Mouse (Mus musculus): ENCODE data around the gene Gpr4. TPM values are rescaled to one million over a fixed set of nuclear protein-coding genes. Genes with fewer than 3 reads are reported as not detected.
A peak's percentile ranks its signal among the peaks of the same experiment; 100 is the strongest.

Gene Gpr4
- polyA plus RNA-seq, 1 experiment from 2014 or later: 3.8 TPM

DNA sequence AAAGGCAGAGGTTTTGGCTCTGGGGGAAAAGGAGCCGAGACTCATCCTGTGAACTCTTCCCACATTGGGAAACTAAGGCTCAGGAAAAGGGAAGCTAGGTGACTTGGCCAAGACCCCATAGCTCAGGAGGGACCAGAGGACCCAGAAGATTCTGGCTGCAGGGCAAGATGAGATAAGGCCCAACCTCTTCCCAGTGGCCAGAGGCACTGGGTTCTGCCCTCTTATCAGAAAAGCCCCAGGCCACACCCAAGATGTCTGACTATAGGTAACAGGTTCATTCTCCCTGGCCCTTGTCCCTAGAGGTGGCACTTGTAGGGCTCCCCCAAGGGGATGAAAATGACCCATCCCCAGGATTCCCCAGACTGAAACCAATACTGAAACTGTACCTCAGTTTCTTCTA is 34.5 kb downstream of the Gpr4 start:
- H3K27me3 ChIP-seq: no peaks in the 10 kb centered on the region
- no peak overlapping the region for H3K27ac ChIP-seq (replicated peaks)
- H3K36me3 ChIP-seq: 0 out of 2 replicates have a peak, but pooled peaks cover 14% of the 10 kb centered on the region
- H3K4me3 ChIP-seq: no peak overlapping the region
- H3K4me2 ChIP-seq: no peak overlapping the region
- no peaks in the 10 kb centered on the region for H3K9me3 ChIP-seq
- no peak for ATAC-seq (ENCODE audit: low FRiP score, low read depth)
- 97% methylated on average over 1 of the region's 1 CpGs for WGBS
- H3K9ac ChIP-seq: no peak overlapping the region
- H3K4me1 ChIP-seq (replicated peaks): no peaks in the 10 kb centered on the region

DNA sequence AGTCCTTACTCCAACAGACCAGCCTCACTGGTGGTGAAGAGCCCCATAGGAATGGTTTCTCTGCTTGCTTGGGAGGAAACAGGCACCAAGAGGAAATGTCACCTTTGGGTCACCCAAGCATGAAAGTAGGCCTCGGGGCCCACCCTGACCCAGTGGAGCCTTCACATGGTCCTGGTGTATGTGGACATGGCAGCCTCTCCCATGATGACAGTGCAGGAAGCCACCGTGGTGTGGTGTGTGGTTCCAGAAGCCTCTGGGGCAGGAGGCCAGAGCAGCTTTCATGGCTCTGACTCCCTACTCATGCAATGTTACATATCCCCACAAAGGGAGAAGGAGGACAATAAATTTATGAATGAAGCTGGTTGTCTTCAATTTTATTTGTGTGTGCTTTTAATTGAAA is 35.2 kb downstream of the Gpr4 start:
- no peak overlapping the region for H3K9ac ChIP-seq
- ATAC-seq (ENCODE audit: low FRiP score, low read depth): no peak
- H3K4me1 ChIP-seq (replicated peaks): no peaks in the 10 kb centered on the region
- H3K27ac ChIP-seq (replicated peaks): no peak overlapping the region
- no peaks in the 10 kb centered on the region for H3K27me3 ChIP-seq
- no peaks in the 10 kb centered on the region for H3K9me3 ChIP-seq
- no peak overlapping the region for H3K4me2 ChIP-seq
- H3K4me3 ChIP-seq: no peak overlapping the region
- WGBS: 98% methylated on average over 2 of the region's 2 CpGs
- 0 out of 2 replicates have a peak, but pooled peaks cover 14% of the 10 kb centered on the region for H3K36me3 ChIP-seq

DNA sequence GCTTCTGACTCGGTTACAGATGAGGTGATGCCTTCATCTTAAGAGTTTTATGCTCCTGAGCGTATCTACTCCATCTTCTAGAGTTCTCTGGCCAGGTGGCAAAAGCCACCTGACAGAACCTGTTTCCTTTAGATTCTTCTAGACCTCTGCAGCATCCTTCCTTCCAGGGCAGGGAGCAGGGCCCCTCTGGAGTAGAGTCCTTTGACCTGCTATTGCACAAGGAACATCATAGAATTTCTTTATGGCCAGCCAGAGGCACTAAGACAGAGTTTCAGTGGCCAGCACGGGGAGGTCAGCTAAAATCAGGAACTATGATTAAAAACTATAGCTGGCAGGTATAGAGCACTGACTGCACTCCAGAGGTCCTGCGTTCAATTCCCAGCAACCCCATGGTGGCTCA is 39.7 kb downstream of the Gpr4 start:
- Histone ChIP-seq H3K36me3 (no peaks in the 10 kb centered on the region), H3K4me2 (no peak overlapping the region), H3K9me3 (no peaks in the 10 kb centered on the region), H3K4me3 (no peak overlapping the region), H3K9ac (no peak overlapping the region), H3K27me3 (no peaks in the 10 kb centered on the region), H3K4me1 (replicated peaks) (no peaks in the 10 kb centered on the region), H3K27ac (replicated peaks) (no peak overlapping the region)
- ATAC-seq (ENCODE audit: low FRiP score, low read depth): no peak
- 87% methylated on average over 4 of the region's 4 CpGs for WGBS

DNA sequence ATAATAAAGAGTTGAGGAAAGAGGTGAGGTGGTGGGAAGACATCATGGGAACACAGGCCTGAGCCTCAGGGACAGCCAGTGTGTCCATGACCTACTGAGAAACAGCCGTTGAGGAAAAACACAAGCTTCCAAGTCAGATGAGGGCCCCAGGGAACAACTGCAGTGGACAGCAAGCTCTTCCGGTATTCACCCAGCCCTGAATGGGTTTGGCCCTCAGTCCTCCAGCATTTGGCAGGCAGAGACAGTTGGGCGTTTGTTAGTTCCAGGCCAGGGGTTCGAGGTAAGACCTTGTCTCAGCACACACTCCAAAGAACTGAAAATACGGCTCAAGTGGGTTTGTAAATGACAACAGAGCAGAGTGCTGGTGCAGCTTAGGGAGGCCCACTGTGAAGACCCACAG is 41.1 kb downstream of the Gpr4 start:
- WGBS: 71% methylated on average over 5 of the region's 5 CpGs
- ATAC-seq (ENCODE audit: low FRiP score, low read depth): no peak
- Histone ChIP-seq H3K27ac (replicated peaks) (no peak overlapping the region), H3K4me2 (no peak overlapping the region), H3K9me3 (no peaks in the 10 kb centered on the region), H3K4me3 (no peak overlapping the region), H3K9ac (no peak overlapping the region), H3K27me3 (no peaks in the 10 kb centered on the region), H3K36me3 (peaks cover 12% of the 10 kb centered on the region), H3K4me1 (replicated peaks) (no peaks in the 10 kb centered on the region)

DNA sequence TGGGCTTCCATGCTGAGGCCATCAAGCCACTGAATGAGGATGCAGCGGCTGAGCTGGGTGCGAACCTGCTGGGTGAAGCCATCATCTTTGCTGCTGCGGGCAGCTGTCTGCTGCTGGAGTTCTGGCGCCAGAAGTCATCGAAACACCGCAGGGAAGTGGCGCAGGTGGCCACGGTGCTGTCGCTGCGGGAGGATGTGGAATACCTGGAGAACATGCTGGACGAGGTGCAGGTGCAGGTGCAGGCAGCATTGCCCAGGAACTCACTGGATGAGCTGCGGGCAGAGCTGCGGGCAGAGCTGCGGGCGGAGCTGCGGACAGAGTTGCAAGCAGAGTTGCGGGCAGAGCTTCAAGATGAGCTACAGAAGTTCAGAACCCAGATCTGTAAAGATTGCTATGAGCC is 43.1 kb downstream of the Gpr4 start:
- no peak for ATAC-seq (ENCODE audit: low FRiP score, low read depth)

DNA sequence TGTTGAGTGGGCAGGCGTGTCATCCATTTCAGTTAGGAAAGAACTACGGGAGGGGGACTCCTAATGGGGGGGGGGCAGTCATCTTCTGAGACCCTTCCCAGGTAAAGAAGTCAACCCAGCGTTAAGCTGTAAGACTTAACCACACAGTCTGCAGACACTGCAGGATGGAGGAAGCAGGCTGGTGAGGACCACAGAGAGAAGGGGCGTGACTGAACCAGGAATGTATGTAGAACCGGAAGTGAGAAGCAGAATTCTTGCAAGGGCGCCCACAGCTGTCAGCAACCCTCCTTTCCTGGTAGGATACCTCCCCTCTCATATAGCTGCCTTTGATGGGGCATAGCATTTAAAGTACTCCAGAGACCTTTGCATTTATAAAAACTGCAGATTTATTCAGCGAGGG is 44.2 kb downstream of the Gpr4 start:
- H3K36me3 ChIP-seq: peaks cover 29% of the 10 kb centered on the region
- H3K27ac ChIP-seq (replicated peaks): no peak overlapping the region
- no peaks in the 10 kb centered on the region for H3K4me1 ChIP-seq (replicated peaks)
- no peak overlapping the region for H3K4me2 ChIP-seq
- no peaks in the 10 kb centered on the region for H3K27me3 ChIP-seq
- 94% methylated on average over 7 of the region's 7 CpGs for WGBS
- no peaks in the 10 kb centered on the region for H3K9me3 ChIP-seq
- no peak for ATAC-seq (ENCODE audit: low FRiP score, low read depth)
- no peak overlapping the region for H3K4me3 ChIP-seq
- H3K9ac ChIP-seq: no peak overlapping the region

More for the DNA sequence above, 43.1 kb downstream of the Gpr4 start:
- Histone ChIP-seq H3K9me3 (no peaks in the 10 kb centered on the region), H3K4me3 (no peak overlapping the region), H3K36me3 (peaks cover 24% of the 10 kb centered on the region), H3K27ac (replicated peaks) (no peak overlapping the region), H3K9ac (no peak overlapping the region), H3K27me3 (no peaks in the 10 kb centered on the region), H3K4me2 (no peak overlapping the region), H3K4me1 (replicated peaks) (no peaks in the 10 kb centered on the region)
- 84% methylated on average over 17 of the region's 17 CpGs for WGBS

DNA sequence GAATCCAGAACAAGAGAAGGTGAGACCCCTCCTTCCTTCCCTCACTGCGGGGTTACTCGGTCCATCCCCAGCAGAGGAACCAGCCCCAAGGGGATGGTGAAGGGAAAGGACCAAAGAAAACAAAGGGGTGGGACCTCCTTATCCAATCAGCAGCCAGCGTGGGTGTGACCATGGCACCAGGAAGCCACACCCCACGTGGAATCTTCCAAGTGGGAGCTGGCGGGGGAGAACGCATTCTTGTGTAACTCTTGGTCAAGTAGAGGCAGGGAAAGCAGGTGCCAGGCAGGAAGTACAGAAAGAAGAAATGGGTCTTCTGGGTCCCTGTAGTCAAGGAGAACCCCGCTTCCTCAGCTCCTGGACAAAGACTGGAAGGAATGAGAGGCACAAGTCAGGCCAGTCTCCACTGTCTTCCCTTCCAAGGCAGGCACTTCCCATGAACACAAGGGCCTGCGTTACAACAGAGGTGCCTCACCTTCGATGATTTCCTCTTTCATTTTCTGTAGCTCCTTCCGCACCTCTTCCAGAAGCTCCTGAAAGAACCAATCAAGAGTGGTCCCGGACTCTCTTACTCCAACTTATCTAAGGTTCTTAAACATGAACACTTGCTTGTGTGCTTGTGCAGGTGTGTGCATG is 45.2 kb downstream of the Gpr4 start:
- ATAC-seq (ENCODE audit: low FRiP score, low read depth): peak; percentile 61
- H3K36me3 ChIP-seq: peaks cover 29% of the 10 kb centered on the region
- no peaks in the 10 kb centered on the region for H3K4me1 ChIP-seq (replicated peaks)
- H3K27me3 ChIP-seq: no peaks in the 10 kb centered on the region
- no peaks in the 10 kb centered on the region for H3K9me3 ChIP-seq
- no peak overlapping the region for H3K27ac ChIP-seq (replicated peaks)
- no peak overlapping the region for H3K4me3 ChIP-seq
- no peak overlapping the region for H3K9ac ChIP-seq
- 33% methylated on average over 11 of the region's 11 CpGs for WGBS
- no peak overlapping the region for H3K4me2 ChIP-seq

DNA sequence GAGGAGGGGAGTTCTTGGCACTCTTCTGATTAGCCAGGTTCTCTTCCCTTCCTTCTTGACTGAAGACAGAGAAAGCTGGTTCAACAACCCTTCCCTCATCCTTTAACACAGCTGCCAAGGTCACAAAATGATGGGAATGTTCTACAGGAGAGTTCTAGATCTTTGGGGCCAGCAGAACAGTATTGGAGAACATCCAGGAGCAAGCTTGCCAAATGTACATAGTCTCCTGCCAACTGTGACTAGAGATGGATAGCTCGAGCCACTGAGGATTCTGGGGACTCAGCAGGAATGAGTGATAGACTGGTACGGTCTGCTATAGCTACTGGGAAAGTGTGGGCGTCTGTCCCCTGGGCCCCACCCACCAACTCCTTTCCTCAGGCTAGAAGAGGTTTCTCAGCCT is 46.0 kb downstream of the Gpr4 start:
- Histone ChIP-seq H3K9me3 (no peaks in the 10 kb centered on the region), H3K9ac (no peak overlapping the region), H3K36me3 (peaks cover 38% of the 10 kb centered on the region), H3K4me3 (no peak overlapping the region), H3K4me2 (no peak overlapping the region), H3K27ac (replicated peaks) (no peak overlapping the region), H3K27me3 (no peaks in the 10 kb centered on the region), H3K4me1 (replicated peaks) (no peaks in the 10 kb centered on the region)
- no peak for ATAC-seq (ENCODE audit: low FRiP score, low read depth)
- 76% methylated on average over 3 of the region's 3 CpGs for WGBS

DNA sequence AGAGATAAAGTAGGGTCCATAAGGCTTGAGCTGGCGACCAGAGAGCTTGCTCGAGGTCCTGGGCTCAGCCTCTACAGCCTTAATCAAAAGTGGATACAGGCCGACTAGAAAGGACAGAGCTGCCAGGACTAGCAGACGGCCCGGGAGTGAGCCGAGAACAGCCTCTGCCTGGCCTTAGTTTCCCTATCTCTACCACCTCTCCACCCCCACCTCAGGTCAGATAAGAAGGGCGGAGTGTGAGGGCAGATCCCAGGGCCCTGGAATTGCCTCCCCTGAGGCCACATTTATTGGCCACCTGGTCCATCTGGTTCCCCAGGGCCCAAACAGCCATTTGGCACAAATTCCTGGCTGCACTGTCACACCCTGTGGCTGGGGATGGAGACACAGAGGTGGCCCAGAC is 52.8 kb downstream of the Gpr4 start:
- ATAC-seq (ENCODE audit: low FRiP score, low read depth): no peak
- Histone ChIP-seq H3K9ac (no peak overlapping the region), H3K27me3 (no peaks in the 10 kb centered on the region), H3K4me1 (replicated peaks) (peaks cover 14% of the 10 kb centered on the region), H3K4me3 (no peak overlapping the region), H3K27ac (replicated peaks) (no peak overlapping the region), H3K9me3 (no peaks in the 10 kb centered on the region), H3K4me2 (no peak overlapping the region), H3K36me3 (peaks cover 27% of the 10 kb centered on the region)
- WGBS: 90% methylated on average over 7 of the region's 7 CpGs

DNA sequence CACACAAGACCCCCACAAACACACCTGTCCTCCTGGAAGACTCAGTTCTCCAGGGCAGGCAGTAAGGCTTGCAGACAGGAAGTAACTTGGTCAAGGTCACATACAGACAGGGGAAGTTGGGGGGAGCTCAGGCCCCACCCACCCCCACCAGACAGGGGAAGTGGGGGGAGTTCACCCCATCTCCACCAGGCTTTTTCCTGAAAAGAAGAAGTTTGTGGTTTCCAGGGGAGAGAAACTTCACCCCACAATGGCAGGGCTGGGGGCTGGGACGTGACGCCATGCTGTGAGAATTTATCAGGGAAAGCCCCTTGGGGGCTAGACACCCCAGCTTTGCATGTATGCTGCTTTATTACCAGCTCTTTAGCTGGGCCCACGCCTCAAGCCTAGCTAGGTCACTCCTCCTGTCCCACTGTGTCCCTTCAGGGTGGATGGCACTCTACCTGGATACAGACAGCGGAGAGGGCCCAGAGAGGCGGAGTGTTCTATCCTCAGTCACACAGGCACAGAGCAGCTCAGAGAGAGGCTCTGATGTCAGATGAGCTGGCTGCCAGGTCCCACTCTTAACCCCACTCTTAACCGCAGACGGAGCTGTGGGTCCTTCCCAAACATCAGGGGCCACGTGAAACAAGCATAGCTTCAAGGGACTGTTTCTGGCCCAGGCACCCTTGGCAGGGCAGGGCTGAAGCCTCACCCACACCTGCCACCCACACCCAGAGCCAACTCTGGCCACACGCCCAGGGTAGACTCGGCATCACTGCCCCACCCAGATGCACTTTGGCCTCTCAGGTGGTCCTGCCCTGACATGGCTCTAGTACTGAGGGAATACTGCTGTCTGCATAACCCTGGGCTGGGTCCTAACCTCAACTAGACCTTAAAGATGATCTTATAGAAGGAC is 53.8 kb downstream of the Gpr4 start:
- no peak overlapping the region for H3K4me3 ChIP-seq
- H3K9ac ChIP-seq: no peak overlapping the region
- H3K27ac ChIP-seq (replicated peaks): no peak overlapping the region
- H3K36me3 ChIP-seq: peaks cover 20% of the 10 kb centered on the region
- WGBS: 79% methylated on average over 10 of the region's 10 CpGs
- no peak for ATAC-seq (ENCODE audit: low FRiP score, low read depth)
- peaks cover 24% of the 10 kb centered on the region for H3K4me1 ChIP-seq (replicated peaks)
- H3K4me2 ChIP-seq: no peak overlapping the region
- no peaks in the 10 kb centered on the region for H3K9me3 ChIP-seq
- H3K27me3 ChIP-seq: no peaks in the 10 kb centered on the region

DNA sequence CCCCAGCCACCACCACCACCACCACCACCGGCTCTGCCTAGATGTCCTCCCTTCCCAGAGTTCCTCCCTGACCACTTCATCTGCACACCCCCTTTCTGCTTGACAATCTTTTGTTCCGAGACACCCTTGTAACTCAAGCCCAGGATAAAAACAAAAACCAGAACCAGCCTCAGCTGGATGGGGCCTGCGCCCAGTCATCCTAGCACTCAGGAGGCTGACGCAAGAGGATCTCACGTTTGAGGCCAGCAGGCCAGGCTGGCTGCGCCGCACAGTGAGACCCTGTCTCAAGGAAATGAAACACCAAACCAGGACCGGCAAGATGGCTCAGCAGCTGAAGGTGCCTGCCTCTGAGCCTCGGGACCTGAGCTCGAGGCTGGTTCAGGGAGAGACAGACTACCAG is 54.7 kb downstream of the Gpr4 start:
- H3K4me1 ChIP-seq (replicated peaks): peaks cover 24% of the 10 kb centered on the region
- 71% methylated on average over 10 of the region's 10 CpGs for WGBS
- no peaks in the 10 kb centered on the region for H3K27me3 ChIP-seq
- H3K4me3 ChIP-seq: no peak overlapping the region
- peaks cover 20% of the 10 kb centered on the region for H3K36me3 ChIP-seq
- 0 out of 2 replicates have a peak overlapping the region, but pooled peaks have one; percentile 4 for H3K9ac ChIP-seq
- H3K9me3 ChIP-seq: no peaks in the 10 kb centered on the region
- H3K27ac ChIP-seq (replicated peaks): no peak overlapping the region
- no peak for ATAC-seq (ENCODE audit: low FRiP score, low read depth)
- H3K4me2 ChIP-seq: no peak overlapping the region

DNA sequence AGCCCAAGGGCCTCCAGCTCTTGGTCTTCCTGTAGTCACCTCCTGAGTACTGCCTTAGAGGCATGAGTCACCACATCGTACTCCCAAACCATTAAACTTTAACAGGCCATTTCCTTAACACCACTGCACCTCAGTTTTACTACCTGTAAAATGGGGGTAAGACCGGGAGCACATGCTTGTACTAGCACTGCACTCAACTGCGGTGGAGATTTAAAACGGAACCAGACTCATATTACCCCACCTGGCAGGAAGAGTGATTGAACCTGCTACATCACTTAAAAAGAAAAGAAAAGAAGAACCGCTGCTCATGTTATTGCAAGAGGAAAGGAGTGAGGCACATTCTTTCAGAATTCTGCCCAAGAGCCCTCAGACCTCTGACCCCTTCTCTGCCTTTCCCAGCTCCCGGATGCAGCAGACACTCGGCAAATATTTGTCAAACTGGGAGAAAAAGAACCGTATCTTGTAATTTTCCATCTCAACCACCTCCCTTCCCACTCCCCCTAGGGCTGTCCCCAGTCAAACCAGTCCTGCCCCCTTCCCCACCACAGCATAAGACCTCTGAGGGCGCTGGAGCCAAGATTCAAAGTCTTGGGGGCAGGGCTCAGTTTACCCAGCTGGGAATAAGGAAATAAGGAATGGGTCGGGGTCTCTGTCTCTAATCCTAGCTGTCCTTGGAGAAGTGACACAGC is 56.8 kb downstream of the Gpr4 start:
- peaks cover 5% of the 10 kb centered on the region for H3K36me3 ChIP-seq

More for the DNA sequence above, 56.8 kb downstream of the Gpr4 start:
- Histone ChIP-seq H3K27me3 (no peaks in the 10 kb centered on the region), H3K4me3 (peak overlapping the region; percentile 99), H3K9ac (peak overlapping the region; percentile 93; the same call in 1 of the 2 replicates), H3K4me2 (peak overlapping the region; percentile 97), H3K9me3 (no peaks in the 10 kb centered on the region), H3K27ac (replicated peaks) (peak overlapping the region; percentile 88), H3K4me1 (replicated peaks) (peaks cover 24% of the 10 kb centered on the region)
- ATAC-seq (ENCODE audit: low FRiP score, low read depth): no peak
- 55% methylated on average over 10 of the region's 10 CpGs for WGBS

Measured in hindbrain, embryonic 15.5 days (tissue).